Mouse (Mus musculus): ENCODE measurements around the gene Fam131a. TPM values are rescaled to one million over a fixed set of nuclear protein-coding genes. Genes with fewer than 3 reads are reported as not detected.

The Fam131a gene
- total and polyA plus RNA-seq, 3 experiments = 0.67 to 1.3 (median 0.77) TPM

DNA sequence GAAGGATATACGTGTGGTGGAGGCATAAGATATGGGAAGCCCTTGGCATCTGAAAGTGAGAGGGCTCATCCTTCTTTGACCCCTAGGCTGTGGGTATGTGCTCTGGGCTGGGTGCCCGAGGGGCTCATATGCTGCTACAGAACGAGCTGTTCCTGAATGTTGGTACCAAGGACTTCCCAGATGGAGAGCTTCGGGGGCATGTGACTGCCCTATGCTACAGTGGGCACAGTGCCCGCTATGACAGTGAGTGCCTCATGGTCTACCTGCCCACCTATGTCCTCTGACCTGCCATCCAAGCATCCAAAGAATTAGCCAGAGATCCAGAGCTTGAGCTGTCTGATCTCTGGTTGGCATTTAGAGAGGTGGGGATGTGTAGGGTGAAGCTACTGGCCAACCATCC, 43.8 kb downstream of the Fam131a start:
- Histone ChIP-seq H3K4me3 (replicated peaks in 1 of 3; ENCODE audit: low read depth in 2 of 3, low read length in 2 of 3, poor library complexity in 1 of 3) (no peak overlapping the region), H3K4me1 (ENCODE audit: control insufficient read depth in 1 of 2, insufficient read depth in 2 of 2) (peaks cover 0 to 5% of the 10 kb centered on the region in 2 experiments; a peak in 1 of 4 replicates), H3K79me2 (replicated peaks; ENCODE audit: control insufficient read depth, extremely low read depth, insufficient read depth, poor library complexity, severe bottlenecking) (no peaks in the 10 kb centered on the region), H3K27ac (ENCODE audit: insufficient read depth, low read depth) (no peak overlapping the region), H3K9ac (ENCODE audit: insufficient read depth, low read depth) (no peak overlapping the region), H3K4me2 (ENCODE audit: insufficient read depth, low read depth, poor library complexity, severe bottlenecking) (no peak overlapping the region), H3K36me3 (replicated peaks in 1 of 2; ENCODE audit: control insufficient read depth in 1 of 2, insufficient read depth in 1 of 2, low read length in 1 of 2) (no peaks in the 10 kb centered on the region), H3K9me3 (replicated peaks; ENCODE audit: low read length) (peaks cover 16% of the 10 kb centered on the region), H3K27me3 (replicated peaks) (peaks cover 58% of the 10 kb centered on the region)
- dilution Hi-C loops (cut with MboI; ENCODE audit: extremely low pct_ligation_motif_present, extremely low pct_unique_long_range_greater_than_20kb, low sequenced_read_pairs) = no loop called here
- TF ChIP-seq TBP (conservative IDR thresholded peaks at IDR 0.05; ENCODE audit: low read depth, low read length) = no peak
- DNase-seq (ENCODE audit: extremely low read depth) = no peak
- in situ Hi-C loops (cut with MboI; ENCODE audit: low pct_ligation_motif_present, low pct_unique_long_range_greater_than_20kb, low sequenced_read_pairs) = no loop called here

GRCm38 (mm10) chr16:20739845-20740244, 46.8 kb downstream of the Fam131a start:
- dilution Hi-C loops (cut with MboI; ENCODE audit: extremely low pct_ligation_motif_present, extremely low pct_unique_long_range_greater_than_20kb, low sequenced_read_pairs) (no loop called here), in situ Hi-C loops (cut with MboI; ENCODE audit: low pct_ligation_motif_present, low pct_unique_long_range_greater_than_20kb, low sequenced_read_pairs) (no loop called here)
- peaks cover 8% of the 10 kb centered on the region for H3K9me3 ChIP-seq (replicated peaks; ENCODE audit: low read length)
- no peaks in the 10 kb centered on the region for H3K36me3 ChIP-seq (replicated peaks in 1 of 2; ENCODE audit: control insufficient read depth in 1 of 2, insufficient read depth in 1 of 2, low read length in 1 of 2)
- H3K27me3 ChIP-seq (replicated peaks) = peaks cover 43% of the 10 kb centered on the region
- no peaks in the 10 kb centered on the region for H3K79me2 ChIP-seq (replicated peaks; ENCODE audit: control insufficient read depth, extremely low read depth, insufficient read depth, poor library complexity, severe bottlenecking)
- H3K9ac ChIP-seq (ENCODE audit: insufficient read depth, low read depth) = no peak overlapping the region
- no peak overlapping the region for H3K27ac ChIP-seq (ENCODE audit: insufficient read depth, low read depth)
- no peak for TF ChIP-seq SMC3 (IDR thresholded peaks at IDR 0.05; ENCODE audit: low read depth, low read length)
- TF ChIP-seq MYC (IDR thresholded peaks at IDR 0.05; ENCODE audit: low read depth, low read length) = no peak
- no peak for TF ChIP-seq NELFE (IDR thresholded peaks at IDR 0.05; ENCODE audit: low read depth, low read length)
- no peak for TF ChIP-seq RCOR1 (conservative IDR thresholded peaks at IDR 0.05; ENCODE audit: low read depth, low read length)
- no peak for TF ChIP-seq RAD21 (IDR thresholded peaks at IDR 0.05; ENCODE audit: low read depth, low read length)
- TF ChIP-seq MAZ (IDR thresholded peaks at IDR 0.05; ENCODE audit: low read depth, low read length) = no peak
- no peak for TF ChIP-seq ZC3H11A (IDR thresholded peaks at IDR 0.05; ENCODE audit: low read depth, low read length)
- TF ChIP-seq USF1 (IDR thresholded peaks at IDR 0.05; ENCODE audit: low read depth, low read length) = no peak
- TF ChIP-seq ELF1 (IDR thresholded peaks at IDR 0.05; ENCODE audit: low read depth, low read length) = no peak
- no peak for TF ChIP-seq CHD2 (IDR thresholded peaks at IDR 0.05; ENCODE audit: low read length)
- TF ChIP-seq E2F4 (IDR thresholded peaks at IDR 0.05; ENCODE audit: insufficient replicate concordance, low read depth, low read length) = no peak
- no peak for TF ChIP-seq CTCF (conservative IDR thresholded peaks at IDR 0.05 in 1 of 2, IDR thresholded peaks at IDR 0.05 in 1 of 2; ENCODE audit: low read depth in 2 of 2, low read length in 2 of 2)
- no peak for TF ChIP-seq ETS1 (conservative IDR thresholded peaks at IDR 0.05; ENCODE audit: low read depth, low read length)
- TF ChIP-seq POLR2A (IDR thresholded peaks at IDR 0.05; ENCODE audit: low read depth, low read length) = no peak
- TF ChIP-seq SIN3A (IDR thresholded peaks at IDR 0.05; ENCODE audit: low read length) = no peak
- no peak overlapping the region for H3K4me3 ChIP-seq (replicated peaks in 1 of 3; ENCODE audit: low read depth in 2 of 3, low read length in 2 of 3, poor library complexity in 1 of 3)
- peaks cover 0 to 5% of the 10 kb centered on the region in 2 experiments; a peak in 1 of 4 replicates for H3K4me1 ChIP-seq (ENCODE audit: control insufficient read depth in 1 of 2, insufficient read depth in 2 of 2)
- no peak overlapping the region for H3K4me2 ChIP-seq (ENCODE audit: insufficient read depth, low read depth, poor library complexity, severe bottlenecking)
- DNase-seq (ENCODE audit: extremely low read depth) = no peak
